Mouse (Mus musculus) CH12.LX (cell line): ENCODE measurements around the gene Apol7b.

Experiments used
- CTCF ChIP-seq, 2 experiments: IDR thresholded peaks in 1 of 2; conservative IDR thresholded peaks in 1 of 2; 2 replicates each; pipeline ENCODE4 v1.5.1; 2011 to 2012; ENCODE audit warnings: low read depth in 2 of 2, low read length in 2 of 2, improper control_type of control experiment in 1 of 2, inconsistent platforms in 1 of 2, mild to moderate bottlenecking in 1 of 2, moderate library complexity in 1 of 2
- MAFK ChIP-seq: IDR thresholded peaks from 2 replicates; pipeline ENCODE4 v1.6.1; 2011; ENCODE audit warnings: low read length, improper control_type of control experiment; ENCODE audit not compliant: insufficient replicate concordance
- MAX ChIP-seq: IDR thresholded peaks from 2 replicates; pipeline ENCODE4 v1.6.1; 2011; ENCODE audit warnings: low read length, improper control_type of control experiment
- POLR2A ChIP-seq: IDR thresholded peaks from 2 replicates; pipeline ENCODE4 v1.6.1; 2011; ENCODE audit warnings: low read depth, mild to moderate bottlenecking, improper control_type of control experiment, low read length

- no peak for TF ChIP-seq MAFK
- TF ChIP-seq MAX = no peak
- no peak for TF ChIP-seq CTCF (conservative IDR thresholded peaks at IDR 0.05 in 1 of 2, IDR thresholded peaks at IDR 0.05 in 1 of 2; ENCODE audit: low read depth in 2 of 2, low read length in 2 of 2)
- no peak for TF ChIP-seq POLR2A
Measured at GRCm38 (mm10) chr15:77482140-77482794, 35.0 kb upstream of the Apol7b start.
